9 mouse cellular contexts compared by ENCODE assay signal in the genomic region with DNA sequence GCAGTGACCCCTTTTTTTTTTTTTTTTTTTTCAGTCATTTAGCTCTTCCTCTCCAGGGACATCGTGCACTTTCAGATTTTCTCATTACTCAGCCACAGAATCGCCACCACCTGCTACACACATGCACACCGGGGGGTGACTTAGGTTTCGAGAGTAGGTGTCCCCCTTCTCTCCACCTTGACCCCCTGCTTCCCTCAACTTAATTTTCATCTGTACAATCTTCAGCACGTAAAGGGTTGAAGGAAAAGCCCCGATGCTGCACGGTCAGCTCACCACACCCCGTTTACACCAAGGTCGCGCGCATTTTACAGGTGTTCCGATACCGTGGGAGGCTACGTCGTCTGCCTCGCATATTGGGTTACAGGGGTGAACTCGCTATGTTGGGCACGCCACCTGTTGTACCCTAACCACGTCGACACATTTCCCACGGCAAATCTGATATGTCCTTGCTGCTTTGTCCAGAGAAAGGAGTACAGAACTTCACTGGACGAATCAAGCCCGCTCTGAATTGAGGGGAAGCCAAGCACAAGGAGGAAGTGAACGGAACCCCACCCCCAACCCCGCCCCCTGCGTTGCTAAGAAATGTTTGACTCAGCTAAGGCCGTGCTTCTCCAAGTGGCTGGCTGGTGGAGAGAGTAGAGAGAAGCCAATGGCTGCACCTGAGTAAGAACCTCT.
A peak's percentile ranks its signal among the peaks of the same experiment; 100 is the strongest.
DNase-seq lines count a peak whose midpoint lies in the region; ATAC-seq lines count a peak whose summit lies in the region.
"Had no signal": no experiment of that assay in that cellular context is flagged by ENCODE, and none has a peak within 500 bp of the region (broad histone marks: within the 10 kb centered on the region; RNA-seq: fewer than 3 reads in every experiment).

No protein-coding gene starts in this region.

- peak; percentile 96 for DNase-seq in heart, adult 11 months
- no peak for DNase-seq in heart, adult 9 months (ENCODE audit: low spot score in 2 of 2)
- peak; percentile 28 for DNase-seq in c-Kit-positive CD71-positive TER-119-negative erythroid progenitor cells, embryonic 14.5 days (ENCODE audit: low read depth)
- peak; percentile 58 for DNase-seq in lung, postnatal 14 days
- DNase-seq in retina, postnatal 1 day: peak; percentile 55
- no peak for DNase-seq in layer of hippocampus, adult 11-12 months (ENCODE audit: low spot score)

- peaks cover 11% of the 10 kb centered on the region; the same call in 1 of the 2 replicates for H3K4me1 ChIP-seq in heart, embryonic 11.5 days (ENCODE audit: control insufficient read depth, insufficient read depth, low read length)
- H3K4me1 ChIP-seq in kidney, embryonic 14.5 days (ENCODE audit: control insufficient read depth, insufficient read depth, low read length): no peaks in the 10 kb centered on the region; the same call in 1 of the 2 replicates

- peak overlapping the region; percentile 87 for H3K4me2 ChIP-seq in heart, embryonic 11.5 days
- H3K4me2 ChIP-seq in kidney, embryonic 14.5 days (replicated peaks; ENCODE audit: low read depth, low read length): peak overlapping the region; percentile 83

- peak overlapping the region; percentile 59; the same call in 1 of the 2 replicates for H3K9ac ChIP-seq in heart, embryonic 11.5 days (ENCODE audit: low read depth, low read length)
- H3K9ac ChIP-seq in kidney, embryonic 14.5 days (ENCODE audit: low read depth, low read length): peak overlapping the region; percentile 53

- ATAC-seq in heart, embryonic 11.5 days (replicated peaks; ENCODE audit: insufficient number of reproducible peaks, low FRiP score, low TSS enrichment): no peak
- peak; percentile 86 for ATAC-seq in kidney, embryonic 14.5 days (ENCODE audit: low FRiP score, low TSS enrichment)
- ATAC-seq: Patski had no signal

- no peaks in the 10 kb centered on the region for H3K36me3 ChIP-seq in heart, embryonic 11.5 days (ENCODE audit: control insufficient read depth, insufficient read depth, low read length)
- no peaks in the 10 kb centered on the region for H3K36me3 ChIP-seq in kidney, embryonic 14.5 days (ENCODE audit: control insufficient read depth, insufficient read depth, low read length)

- WGBS in heart, embryonic 11.5 days (ENCODE audit: insufficient replicate concordance): 15% methylated on average over 27 of the region's 27 CpGs
- 1% methylated on average over 27 of the region's 27 CpGs for WGBS in kidney, embryonic 14.5 days

- peak overlapping the region; percentile 47 for H3K4me3 ChIP-seq in heart, embryonic 11.5 days (ENCODE audit: low read depth, low read length)
- H3K4me3 ChIP-seq in kidney, embryonic 14.5 days (ENCODE audit: low read length): peak overlapping the region; percentile 45

- H3K9me3 ChIP-seq in heart, embryonic 11.5 days (replicated peaks; ENCODE audit: control insufficient read depth, low read length): no peaks in the 10 kb centered on the region
- no peaks in the 10 kb centered on the region for H3K9me3 ChIP-seq in kidney, embryonic 14.5 days (ENCODE audit: control insufficient read depth, low read length)

- H3K27ac ChIP-seq in heart, embryonic 11.5 days (ENCODE audit: low read depth, low read length): no peak overlapping the region
- H3K27ac ChIP-seq in kidney, embryonic 14.5 days (ENCODE audit: low read depth, low read length): peak overlapping the region; percentile 4; the same call in 1 of the 2 replicates

- no peaks in the 10 kb centered on the region for H3K27me3 ChIP-seq in heart, embryonic 11.5 days (ENCODE audit: control insufficient read depth, insufficient read depth, low read length)
- no peaks in the 10 kb centered on the region for H3K27me3 ChIP-seq in kidney, embryonic 14.5 days (ENCODE audit: control insufficient read depth, insufficient read depth, low read length)
- H3K27me3 ChIP-seq: Patski had no signal

Comparison
In these comparisons a context has a peak if more than half of its experiments do, and no peak if none do; other contexts are left out.
1. DNase-seq: peak in heart, adult 11 months (single experiment), c-Kit-positive CD71-positive TER-119-negative erythroid progenitor cells, embryonic 14.5 days (single experiment), lung, postnatal 14 days (single experiment) and retina, postnatal 1 day (single experiment); none in heart, adult 9 months (0 of 2) and layer of hippocampus, adult 11-12 months (single experiment).